Mouse (Mus musculus) forebrain, embryonic 11.5 days (tissue): ENCODE data around the gene BC048679. TPM values are rescaled to one million over a fixed set of nuclear protein-coding genes. Genes with fewer than 3 reads are reported as not detected.
A peak's percentile ranks its signal among the peaks of the same experiment; 100 is the strongest.
"Not testable (repeated sequence)": the region's sequence is repeated elsewhere in the genome, so short reads cannot be mapped to it uniquely, and the experiment has no call there.

Experiments
- ATAC-seq: fragments of 200-750 bp; cut with Nextera tagmentation; replicated peaks from 2 replicates; pipeline ENCODE4 v1.8.0; 2017; ENCODE audit warnings: moderate TSS enrichment; ENCODE audit not compliant: low FRiP score
- DNase-seq: peaks from one replicate; pipeline ENCODE4 v3.0.0-alpha.2; 2017; ENCODE audit warnings: low spot score
- H3K27ac ChIP-seq: fragments of 300-500 bp; sonication (generic); 2 replicates; pipeline ENCODE4 v1.5.1; 2014; ENCODE audit warnings: low read depth, low read length
- H3K27me3 ChIP-seq: fragments of 300-500 bp; sonication (generic); 2 replicates; pipeline ENCODE4 v1.6.1; 2014; ENCODE audit warnings: mild to moderate bottlenecking, low read length, mixed read lengths; ENCODE audit not compliant: control insufficient read depth, insufficient read depth
- H3K36me3 ChIP-seq: fragments of 300-500 bp; sonication (generic); 2 replicates; pipeline ENCODE4 v1.6.1; 2014; ENCODE audit warnings: mild to moderate bottlenecking, low read length, moderate library complexity, mixed read lengths; ENCODE audit not compliant: control insufficient read depth, insufficient read depth
- H3K4me1 ChIP-seq: fragments of 300-500 bp; sonication (generic); replicated peaks from 2 replicates; pipeline ENCODE4 v1.6.1; 2014; ENCODE audit warnings: low read length, mixed read lengths; ENCODE audit not compliant: control insufficient read depth, insufficient read depth
- H3K4me2 ChIP-seq: fragments of 300-500 bp; sonication (generic); 2 replicates; pipeline ENCODE4 v1.6.1; 2014; ENCODE audit warnings: low read depth, mild to moderate bottlenecking, low read length, moderate library complexity, mixed read lengths; ENCODE audit not compliant: severe bottlenecking
- H3K4me3 ChIP-seq: fragments of 300-500 bp; sonication (generic); 2 replicates; pipeline ENCODE4 v1.5.1; 2014; ENCODE audit warnings: low read depth, low read length
- H3K9ac ChIP-seq: fragments of 300-500 bp; sonication (generic); 2 replicates; pipeline ENCODE4 v1.6.1; 2014; ENCODE audit warnings: low read length
- H3K9me3 ChIP-seq: fragments of 300-500 bp; sonication (generic); 2 replicates; pipeline ENCODE4 v1.6.1; 2016; ENCODE audit warnings: low read length, mixed read lengths; ENCODE audit not compliant: control insufficient read depth
- WGBS: fragments of 180-500 bp; shearing (Covaris S2); extraction: QIAGEN DNeasy Blood & Tissue Kit; methylation state at CpG from one replicate; pipeline ENCODE4 v1.1.7; 2014; 5-methylcytosine and 5-hydroxymethylcytosine counted together
- polyA plus RNA-seq: library from polyadenylated mRNA; unstranded; fragments of >200 nt; fragmentation: Nextera tagmentation; extraction: Ambion mirVana; gene quantifications from 2 replicates; pipeline ENCODE4 v1.2.1, GENCODE M21; 2014

BC048679 gene
- polyA plus RNA-seq, 1 experiment from 2014 or later: not detected

DNA sequence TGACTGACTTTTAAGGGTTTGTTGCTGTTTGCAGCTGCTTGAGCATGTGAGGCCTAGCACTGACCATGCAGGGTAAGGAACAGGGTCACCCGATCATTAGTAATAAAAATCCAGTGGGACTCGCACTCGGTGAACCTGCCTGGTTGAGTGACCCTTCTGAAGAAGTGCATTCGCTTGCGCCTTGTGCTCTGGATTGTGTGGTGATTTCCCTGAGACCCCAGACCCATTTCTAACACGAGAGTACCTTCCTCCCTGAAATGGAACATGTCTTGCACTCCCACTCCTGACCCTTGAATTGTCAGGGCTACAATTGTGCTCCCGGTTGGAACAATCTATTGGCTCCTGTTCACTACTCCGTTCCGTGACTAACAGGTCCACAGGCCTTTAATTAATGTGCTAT is 5.5 kb downstream of the BC048679 start:
- Histone ChIP-seq H3K9ac (peak overlapping the region; percentile 74), H3K4me3 (peak overlapping the region; percentile 60), H3K9me3 (no peaks in the 10 kb centered on the region), H3K4me1 (peaks cover 10% of the 10 kb centered on the region), H3K4me2 (peak overlapping the region; percentile 87), H3K36me3 (no peaks in the 10 kb centered on the region), H3K27me3 (peaks cover 5% of the 10 kb centered on the region; the same call in 1 of the 2 replicates), H3K27ac (peak overlapping the region; percentile 83; the same call in 1 of the 2 replicates)
- no peak for DNase-seq
- ATAC-seq: no peak
- WGBS: 45% methylated on average over 9 of the region's 9 CpGs

DNA sequence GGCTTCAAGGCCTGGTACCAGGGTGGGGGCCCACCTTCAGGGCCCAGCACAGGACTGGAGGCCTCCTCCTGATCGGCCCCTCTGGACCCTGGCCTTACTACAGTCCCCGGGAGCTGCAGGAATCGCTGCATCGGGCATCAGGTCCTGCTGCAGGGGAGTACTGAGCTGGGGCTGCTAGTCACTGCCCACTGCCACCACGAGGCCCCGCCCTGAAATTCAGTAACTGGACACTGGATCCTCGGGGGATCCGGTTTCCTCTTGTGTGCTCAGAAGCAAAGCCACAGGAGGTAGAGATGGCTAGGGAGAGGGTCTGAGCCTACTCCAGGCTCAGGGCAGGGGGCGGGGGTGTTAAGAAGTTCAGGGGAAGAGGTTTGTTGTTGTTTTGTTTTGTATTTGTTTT is 8.4 kb downstream of the BC048679 start:
- H3K27me3 ChIP-seq: peaks cover 5% of the 10 kb centered on the region; the same call in 1 of the 2 replicates
- peaks cover 6% of the 10 kb centered on the region for H3K4me1 ChIP-seq
- no peak overlapping the region for H3K4me3 ChIP-seq
- H3K9me3 ChIP-seq: no peaks in the 10 kb centered on the region
- no peak overlapping the region for H3K27ac ChIP-seq
- WGBS: 8% methylated on average over 9 of the region's 9 CpGs
- ATAC-seq: no peak
- H3K4me2 ChIP-seq: no peak overlapping the region
- H3K36me3 ChIP-seq: no peaks in the 10 kb centered on the region
- no peak overlapping the region for H3K9ac ChIP-seq
- no peak for DNase-seq

DNA sequence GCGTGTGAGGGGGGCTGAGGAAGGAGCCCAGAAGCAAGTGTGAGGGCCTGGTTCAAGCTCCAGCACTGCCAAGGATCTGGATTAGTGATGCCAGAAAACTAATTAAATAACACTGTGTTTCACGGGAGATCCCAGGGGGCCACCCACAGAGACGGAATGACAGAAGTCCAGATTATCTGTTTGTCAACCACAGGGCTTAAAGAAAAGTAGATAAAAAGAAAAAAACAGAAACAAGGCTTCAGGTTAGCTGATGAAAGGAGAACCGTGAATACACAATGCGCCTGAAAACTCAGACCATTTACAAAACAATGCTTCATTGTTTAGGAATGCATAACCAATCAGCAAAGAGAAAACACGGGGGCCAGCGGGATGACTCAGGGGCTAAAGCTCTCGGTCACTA is 17.3 kb downstream of the BC048679 start:
- Histone ChIP-seq H3K27ac (no peak overlapping the region), H3K9ac (no peak overlapping the region), H3K27me3 (peaks cover 11% of the 10 kb centered on the region; the same call in 1 of the 2 replicates), H3K36me3 (no peaks in the 10 kb centered on the region), H3K4me3 (no peak overlapping the region), H3K4me1 (0 out of 2 replicates have a peak, but pooled peaks cover 2% of the 10 kb centered on the region), H3K9me3 (no peaks in the 10 kb centered on the region), H3K4me2 (no peak overlapping the region)
- peak; percentile 49 for DNase-seq
- WGBS: under 1% methylated on average over 8 of the region's 8 CpGs
- ATAC-seq: no peak

DNA sequence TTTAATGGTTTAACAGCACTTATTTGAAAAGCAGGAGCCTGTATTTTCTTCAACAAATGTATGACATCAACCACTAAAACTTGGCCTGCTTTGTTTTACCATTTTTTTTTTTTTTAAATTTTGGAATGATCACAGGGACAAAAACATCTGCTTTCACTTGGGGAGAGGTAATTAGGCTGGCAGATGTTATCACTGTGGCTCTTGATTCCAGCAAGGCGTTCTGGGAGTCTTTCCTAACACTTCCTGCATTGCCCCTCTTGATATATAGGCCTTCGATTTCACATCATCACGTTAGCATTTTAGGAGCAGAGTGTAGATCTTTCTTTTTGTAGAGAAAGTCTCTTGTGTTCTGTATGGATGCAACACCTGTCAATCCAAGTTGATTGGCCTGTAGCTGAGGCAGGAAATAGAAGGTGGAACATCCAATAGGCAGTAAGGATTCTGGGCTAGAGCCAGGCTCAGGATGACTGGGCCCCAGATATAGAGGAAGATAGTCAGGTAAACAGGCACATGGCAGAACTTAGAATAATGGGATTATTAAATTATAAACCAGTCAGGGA is 18.5 kb downstream of the BC048679 start:
- no peak for ATAC-seq
- Histone ChIP-seq H3K4me3 (no peak overlapping the region), H3K4me1 (0 out of 2 replicates have a peak, but pooled peaks cover 2% of the 10 kb centered on the region), H3K27me3 (peaks cover 11% of the 10 kb centered on the region; the same call in 1 of the 2 replicates), H3K36me3 (no peaks in the 10 kb centered on the region), H3K9me3 (no peaks in the 10 kb centered on the region), H3K9ac (no peak overlapping the region), H3K4me2 (no peak overlapping the region), H3K27ac (no peak overlapping the region)
- 76% methylated on average over 3 of the region's 3 CpGs for WGBS
- peak; percentile 39 for DNase-seq

DNA sequence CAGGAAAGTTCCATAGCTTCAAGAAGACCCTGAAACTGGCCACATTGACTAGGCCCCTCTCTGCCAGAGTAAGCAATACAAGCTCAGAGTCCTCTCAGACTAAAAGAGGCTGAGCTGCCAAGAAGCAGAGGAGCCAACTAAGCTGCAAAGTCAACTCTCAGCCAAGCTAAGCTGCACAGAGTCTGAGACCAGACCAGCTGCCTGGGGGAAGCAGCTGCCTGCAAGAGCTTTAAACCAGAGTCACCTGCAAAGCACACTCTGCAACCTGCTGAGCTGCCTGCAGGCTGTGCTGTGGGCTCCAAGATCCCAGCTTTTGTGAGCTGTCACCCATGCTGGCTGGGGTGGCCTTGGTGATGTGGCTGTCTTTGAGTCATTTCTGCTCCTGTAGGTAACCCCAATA is 19.8 kb downstream of the BC048679 start:
- ATAC-seq, H3K9ac ChIP-seq: not testable (repeated sequence)
- peaks cover 11% of the 10 kb centered on the region; the same call in 1 of the 2 replicates for H3K27me3 ChIP-seq

DNA sequence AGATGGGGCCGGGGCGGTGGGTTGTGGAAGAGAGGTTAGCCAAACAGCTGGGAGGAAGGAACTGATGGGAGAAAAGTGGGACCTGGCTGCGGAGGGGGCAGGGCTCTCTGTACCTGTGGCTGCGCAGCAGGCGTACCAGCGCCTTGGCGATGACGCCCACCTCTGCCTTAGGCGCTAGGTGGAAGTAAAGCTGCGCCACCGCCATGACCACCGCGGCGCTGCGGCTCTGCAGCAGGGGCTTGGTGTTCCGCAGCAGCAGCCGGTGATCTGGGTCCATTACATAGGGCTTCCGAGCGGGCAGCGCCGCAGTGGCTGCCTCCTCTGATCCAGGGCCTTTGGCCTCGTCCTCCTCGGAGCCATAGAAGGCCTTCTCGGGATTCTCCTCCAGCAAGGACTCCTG is 21.2 kb downstream of the BC048679 start:
- DNase-seq (peak; percentile 58), ATAC-seq (no peak)
- Histone ChIP-seq H3K9me3 (no peaks in the 10 kb centered on the region), H3K4me1 (0 out of 2 replicates have a peak, but pooled peaks cover 2% of the 10 kb centered on the region), H3K4me2 (peak overlapping the region; percentile 27; the same call in 1 of the 2 replicates), H3K36me3 (no peaks in the 10 kb centered on the region), H3K4me3 (no peak overlapping the region), H3K9ac (no peak overlapping the region), H3K27ac (no peak overlapping the region), H3K27me3 (peaks cover 11% of the 10 kb centered on the region; the same call in 1 of the 2 replicates)
- WGBS: 3% methylated on average over 24 of the region's 24 CpGs

More for the DNA sequence above, 19.8 kb downstream of the BC048679 start:
- H3K4me3 ChIP-seq, DNase-seq, H3K9me3 ChIP-seq, H3K4me1 ChIP-seq, H3K27ac ChIP-seq, H3K4me2 ChIP-seq, H3K36me3 ChIP-seq: not testable (repeated sequence)

DNA sequence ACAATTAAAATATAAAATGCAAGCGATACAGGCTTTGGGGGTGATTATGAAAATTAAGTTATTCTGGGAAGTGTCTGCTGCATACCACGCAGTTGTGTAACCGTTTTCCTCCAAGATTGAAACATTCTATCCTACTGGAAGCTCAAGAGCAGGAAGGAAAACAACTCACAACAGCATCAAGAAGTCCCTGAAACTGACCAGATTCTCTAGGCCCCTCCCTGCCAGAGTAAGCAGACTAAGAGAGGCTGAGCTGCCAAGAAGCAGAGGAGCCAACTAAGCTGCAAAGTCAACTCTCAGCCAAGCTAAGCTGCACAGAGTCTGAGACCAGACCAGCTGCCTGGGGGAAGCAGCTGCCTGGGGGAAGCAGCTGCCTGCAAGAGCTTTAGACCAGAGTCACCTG is 22.9 kb downstream of the BC048679 start:
- Histone ChIP-seq H3K27me3 (peaks cover 11% of the 10 kb centered on the region; the same call in 1 of the 2 replicates), H3K9ac (no peak overlapping the region), H3K4me3 (no peak overlapping the region), H3K4me1 (0 out of 2 replicates have a peak, but pooled peaks cover 2% of the 10 kb centered on the region), H3K4me2 (no peak overlapping the region), H3K9me3 (no peaks in the 10 kb centered on the region), H3K36me3 (no peaks in the 10 kb centered on the region), H3K27ac (no peak overlapping the region)
- no peak for DNase-seq
- 85% methylated on average over 3 of the region's 3 CpGs for WGBS
- no peak for ATAC-seq

DNA sequence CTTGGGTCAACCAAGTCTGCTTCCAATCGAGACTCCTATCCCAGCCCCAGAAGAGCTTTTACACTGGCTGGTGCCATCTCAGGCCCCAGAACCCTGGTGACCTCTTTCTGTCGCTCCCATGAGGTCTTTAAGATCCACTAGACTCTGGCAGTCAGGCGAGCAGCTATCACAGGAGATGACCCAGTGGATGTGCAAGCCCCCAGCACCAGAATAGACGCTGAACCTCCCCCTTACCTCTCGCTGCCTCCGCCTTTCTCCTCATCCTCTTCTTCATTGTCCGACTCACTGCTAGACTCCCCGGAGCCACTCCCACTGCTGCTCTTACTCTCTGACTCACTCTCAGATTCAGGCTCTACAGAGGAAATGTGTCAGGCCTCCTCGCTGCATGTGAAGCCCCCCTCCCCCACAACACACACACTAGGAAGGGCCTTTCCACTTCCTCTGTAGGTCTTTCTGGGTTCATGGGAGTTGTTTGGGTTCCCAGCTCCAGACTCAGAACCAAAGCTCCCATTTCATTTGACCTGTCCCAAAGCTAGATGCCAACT is 33.1 kb downstream of the BC048679 start:
- no peak overlapping the region for H3K9ac ChIP-seq
- WGBS: 80% methylated on average over 9 of the region's 9 CpGs
- H3K27ac ChIP-seq: no peak overlapping the region
- H3K9me3 ChIP-seq: no peaks in the 10 kb centered on the region
- H3K4me1 ChIP-seq: no peaks in the 10 kb centered on the region
- no peak for ATAC-seq
- no peak overlapping the region for H3K4me3 ChIP-seq
- no peak overlapping the region for H3K4me2 ChIP-seq
- H3K36me3 ChIP-seq: no peaks in the 10 kb centered on the region
- no peak for DNase-seq
- H3K27me3 ChIP-seq: no peaks in the 10 kb centered on the region

DNA sequence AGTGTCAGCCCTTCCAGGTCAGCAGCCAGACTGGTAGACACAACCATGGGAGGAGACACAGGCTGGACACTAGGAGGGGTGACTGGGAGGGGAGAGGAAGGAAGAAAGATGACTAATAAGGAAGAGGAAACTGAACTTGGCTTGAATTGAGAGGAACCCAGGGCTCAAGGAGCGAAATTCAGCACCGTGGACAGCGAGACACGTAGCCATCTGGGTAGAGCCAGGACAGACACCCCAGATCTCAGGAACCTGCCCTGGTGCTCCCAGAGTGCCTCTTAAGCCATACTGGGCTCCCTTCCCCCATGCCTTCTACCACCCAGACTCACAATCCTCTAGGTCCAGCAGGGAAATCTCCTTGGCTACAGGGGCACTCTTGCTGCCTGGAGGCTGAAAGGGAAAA is 34.0 kb downstream of the BC048679 start:
- ATAC-seq (no peak), DNase-seq (peak; percentile 69)
- H3K36me3 ChIP-seq: no peaks in the 10 kb centered on the region
- H3K27ac ChIP-seq: no peak overlapping the region
- 2% methylated on average over 4 of the region's 4 CpGs for WGBS
- no peaks in the 10 kb centered on the region for H3K9me3 ChIP-seq
- no peak overlapping the region for H3K4me2 ChIP-seq
- no peak overlapping the region for H3K4me3 ChIP-seq
- H3K4me1 ChIP-seq: no peaks in the 10 kb centered on the region
- no peaks in the 10 kb centered on the region for H3K27me3 ChIP-seq
- no peak overlapping the region for H3K9ac ChIP-seq
